Mouse (Mus musculus) spleen, adult 2 months (tissue): Measurements from ENCODE around the gene Acvr1b.

Source experiments
- CTCF ChIP-seq: fragments of 200-500 bp; IDR thresholded peaks from 2 replicates; pipeline ENCODE4 v1.5.1; 2011; ENCODE audit warnings: mild to moderate bottlenecking, inconsistent platforms; ENCODE audit not compliant: insufficient read depth, insufficient read length, insufficient replicate concordance; ENCODE audit errors: extremely low read depth
- POLR2A ChIP-seq: fragments of 200-500 bp; IDR thresholded peaks from 2 replicates; pipeline ENCODE4 v1.6.1; 2011; ENCODE audit warnings: low read depth, low read length, inconsistent platforms

- TF ChIP-seq CTCF = no peak
- TF ChIP-seq POLR2A = no peak
Measured at GRCm38 (mm10) chr15:101146100-101146965, 27.5 kb upstream of the Acvr1b start.
